Mouse (Mus musculus): Measurements from ENCODE around the gene Aanat. TPM values are rescaled to one million over a fixed set of nuclear protein-coding genes. Genes with fewer than 3 reads are reported as not detected.
A peak's percentile ranks its signal among the peaks of the same experiment; 100 is the strongest.
"Not testable (repeated sequence)": the region's sequence is repeated elsewhere in the genome, so short reads cannot be mapped to it uniquely, and the experiment has no call there.

Aanat gene
- total RNA-seq, 2 experiments from 2014 or later: 0.39 to 0.76 TPM

- DNase-seq (ENCODE audit: low spot score in 2 of 2): no peak
These were observed 41.1 kb downstream of the Aanat start for GRCm38 (mm10) chr11:116627072-116628020.

- DNase-seq (ENCODE audit: low spot score in 2 of 2): peak; percentile 93
These were observed 42.5 kb downstream of the Aanat start for GRCm38 (mm10) chr11:116628712-116629111.

GRCm38 (mm10) chr11:116629472-116629871 lies 43.2 kb downstream of the Aanat start:
- DNase-seq (ENCODE audit: low spot score in 2 of 2): no peak

GRCm38 (mm10) chr11:116630171-116630965 lies 44.1 kb downstream of the Aanat start:
- no peak for DNase-seq (ENCODE audit: low spot score in 2 of 2)

GRCm38 (mm10) chr11:116632962-116633361 lies 46.7 kb downstream of the Aanat start:
- DNase-seq (ENCODE audit: low spot score in 2 of 2): no peak

GRCm38 (mm10) chr11:116636607-116637006 lies 50.4 kb downstream of the Aanat start:
- not testable (repeated sequence) for DNase-seq (ENCODE audit: low spot score in 2 of 2)

- DNase-seq (ENCODE audit: low spot score in 2 of 2): no peak
These were observed 54.9 kb downstream of the Aanat start for GRCm38 (mm10) chr11:116641168-116641567.

- DNase-seq (ENCODE audit: low spot score in 2 of 2): no peak
These were observed 55.5 kb downstream of the Aanat start for GRCm38 (mm10) chr11:116641731-116642130.

GRCm38 (mm10) chr11:116642681-116643578 lies 56.7 kb downstream of the Aanat start:
- DNase-seq (ENCODE audit: low spot score in 2 of 2): peak; percentile 91 to 93

- DNase-seq (ENCODE audit: low spot score in 2 of 2): no peak
These were observed 57.5 kb downstream of the Aanat start for GRCm38 (mm10) chr11:116643579-116644224.

GRCm38 (mm10) chr11:116644225-116645112 lies 58.2 kb downstream of the Aanat start:
- no peak for DNase-seq (ENCODE audit: low spot score in 2 of 2)

- DNase-seq (ENCODE audit: low spot score in 2 of 2): no peak
These were observed 59.3 kb downstream of the Aanat start for GRCm38 (mm10) chr11:116645446-116646110.

GRCm38 (mm10) chr11:116646136-116646535 lies 59.9 kb downstream of the Aanat start:
- no peak for DNase-seq (ENCODE audit: low spot score in 2 of 2)

- no peak for DNase-seq (ENCODE audit: low spot score in 2 of 2)
These were observed 60.5 kb downstream of the Aanat start for GRCm38 (mm10) chr11:116646771-116647170.

Other genes with a start within 250 kb of the Aanat start
- 100 to 1,000 TPM; 236 to 242 TPM for gene Rnf157, start 173.4 kb upstream of the Aanat start, total RNA-seq (2021)
- gene Ubald2, start 152.3 kb upstream of the Aanat start, total RNA-seq (2021): 10 to 100 TPM; 38.7 to 41.4 TPM
- under 1 TPM in 1 of 2 experiments, not detected in 1; 0.07 TPM for gene Qrich2, start 120.2 kb upstream of the Aanat start, total RNA-seq (2021)
- gene Prpsap1, start 92.2 kb upstream of the Aanat start, total RNA-seq (2021): 10 to 100 TPM; 86.1 to 90.6 TPM
- gene Sphk1, start 55.5 kb upstream of the Aanat start, total RNA-seq (2021): 1 to 10 TPM; 2.2 TPM
- 100 to 1,000 TPM; 104 to 108 TPM for gene Ube2o, start 5.0 kb upstream of the Aanat start, total RNA-seq (2021)
- 1 to 10 TPM; 1.6 to 1.7 TPM for gene Rhbdf2, start 40.6 kb downstream of the Aanat start, total RNA-seq (2021)
- 1 to 10 TPM; 4.6 to 5.0 TPM for gene Prcd, start 67.1 kb downstream of the Aanat start, total RNA-seq (2021)
- 10 to 100 TPM; 48.9 to 52.1 TPM for gene Cygb, start 67.9 kb downstream of the Aanat start, total RNA-seq (2021)
- not detected for gene St6galnac1, start 189.1 kb downstream of the Aanat start, total RNA-seq (2021)
- 10 to 100 TPM; 22.2 to 22.8 TPM for gene Mxra7, start 241.6 kb downstream of the Aanat start, total RNA-seq (2021)